Mouse (Mus musculus) forebrain, embryonic 15.5 days (tissue): ENCODE results near the gene Pml. TPM values are rescaled to one million over a fixed set of nuclear protein-coding genes. Genes with fewer than 3 reads are reported as not detected.
A peak's percentile ranks its signal among the peaks of the same experiment; 100 is the strongest.

Experiments used
- ATAC-seq: fragments of 200-750 bp; cut with Nextera tagmentation; replicated peaks from 2 replicates; pipeline ENCODE4 v1.8.0; 2017; ENCODE audit warnings: mild to moderate bottlenecking, moderate TSS enrichment, moderate library complexity
- H3K27ac ChIP-seq: fragments of 300-500 bp; sonication (generic); replicated peaks from 2 replicates; pipeline ENCODE4 v1.5.1; 2015; ENCODE audit warnings: mild to moderate bottlenecking, inconsistent platforms
- H3K27me3 ChIP-seq: fragments of 300-500 bp; sonication (generic); 2 replicates; pipeline ENCODE4 v1.6.1; 2015; ENCODE audit warnings: inconsistent platforms
- H3K36me3 ChIP-seq: fragments of 300-500 bp; sonication (generic); 2 replicates; pipeline ENCODE4 v1.6.1; 2015; ENCODE audit warnings: mild to moderate bottlenecking, inconsistent platforms
- H3K4me1 ChIP-seq: fragments of 300-500 bp; sonication (generic); 2 replicates; pipeline ENCODE4 v1.6.1; 2015; ENCODE audit warnings: inconsistent platforms
- H3K4me2 ChIP-seq: fragments of 300-500 bp; sonication (generic); replicated peaks from 2 replicates; pipeline ENCODE4 v1.6.1; 2015; ENCODE audit warnings: mild to moderate bottlenecking, inconsistent platforms
- H3K4me3 ChIP-seq: fragments of 300-500 bp; sonication (generic); 2 replicates; pipeline ENCODE4 v1.5.1; 2015; ENCODE audit warnings: mild to moderate bottlenecking, inconsistent platforms
- H3K9ac ChIP-seq: fragments of 300-500 bp; sonication (generic); replicated peaks from 2 replicates; pipeline ENCODE4 v1.6.1; 2015; ENCODE audit warnings: mild to moderate bottlenecking, inconsistent platforms
- H3K9me3 ChIP-seq: fragments of 300-500 bp; sonication (generic); 2 replicates; pipeline ENCODE4 v1.6.1; 2016; ENCODE audit warnings: inconsistent platforms
- WGBS: fragments of 180-500 bp; shearing (Covaris S2); methylation state at CpG from one replicate; pipeline ENCODE4 v1.1.7; 2015; ENCODE audit warnings: mixed read lengths; 5-methylcytosine and 5-hydroxymethylcytosine counted together
- polyA plus RNA-seq: library from polyadenylated mRNA; unstranded; fragments of >200 nt; fragmentation: Nextera tagmentation; extraction: Ambion mirVana; gene quantifications from 2 replicates; pipeline ENCODE4 v1.2.1, GENCODE M21; 2015

The Pml gene
- polyA plus RNA-seq, 1 experiment from 2014 or later, result 7.5 TPM

GRCm38 (mm10) chr9:58225915-58226913 lies 23.4 kb downstream of the Pml start:
- no peak overlapping the region for H3K27ac ChIP-seq
- no peak overlapping the region for H3K4me3 ChIP-seq
- peaks cover 15% of the 10 kb centered on the region for H3K36me3 ChIP-seq
- H3K4me1 ChIP-seq, result no peaks in the 10 kb centered on the region
- 70% methylated on average over 9 of the region's 9 CpGs for WGBS
- no peak overlapping the region for H3K4me2 ChIP-seq
- H3K27me3 ChIP-seq, result no peaks in the 10 kb centered on the region
- no peaks in the 10 kb centered on the region for H3K9me3 ChIP-seq
- no peak overlapping the region for H3K9ac ChIP-seq
- ATAC-seq, result no peak

GRCm38 (mm10) chr9:58224356-58224755 lies 25.2 kb downstream of the Pml start:
- Histone ChIP-seq H3K36me3 (peaks cover 9% of the 10 kb centered on the region), H3K9ac (no peak overlapping the region), H3K4me3 (no peak overlapping the region), H3K27me3 (no peaks in the 10 kb centered on the region), H3K9me3 (no peaks in the 10 kb centered on the region), H3K27ac (no peak overlapping the region), H3K4me2 (no peak overlapping the region), H3K4me1 (no peaks in the 10 kb centered on the region)
- ATAC-seq, result no peak
- WGBS, result 92% methylated on average over 2 of the region's 2 CpGs

GRCm38 (mm10) chr9:58220218-58220903 lies 29.2 kb downstream of the Pml start:
- no peak for ATAC-seq
- Histone ChIP-seq H3K4me2 (no peak overlapping the region), H3K27me3 (no peaks in the 10 kb centered on the region), H3K4me3 (no peak overlapping the region), H3K9me3 (no peaks in the 10 kb centered on the region), H3K4me1 (0 out of 2 replicates have a peak, but pooled peaks cover 11% of the 10 kb centered on the region), H3K36me3 (no peaks in the 10 kb centered on the region), H3K9ac (no peak overlapping the region), H3K27ac (no peak overlapping the region)
- 70% methylated on average over 24 of the region's 24 CpGs for WGBS

- H3K4me2 ChIP-seq, result no peak overlapping the region
- no peak for ATAC-seq
- H3K9me3 ChIP-seq, result no peaks in the 10 kb centered on the region
- H3K9ac ChIP-seq, result no peak overlapping the region
- H3K36me3 ChIP-seq, result no peaks in the 10 kb centered on the region
- H3K4me3 ChIP-seq, result no peak overlapping the region
- 0 out of 2 replicates have a peak, but pooled peaks cover 11% of the 10 kb centered on the region for H3K4me1 ChIP-seq
- 82% methylated on average over 3 of the region's 3 CpGs for whole genome bisulfite sequencing
- no peak overlapping the region for H3K27ac ChIP-seq
- H3K27me3 ChIP-seq, result no peaks in the 10 kb centered on the region
Measured at GRCm38 (mm10) chr9:58218539-58218938, 31.0 kb downstream of the Pml start.

- no peak overlapping the region for H3K9ac ChIP-seq
- no peaks in the 10 kb centered on the region for H3K9me3 ChIP-seq
- H3K4me1 ChIP-seq, result 0 out of 2 replicates have a peak, but pooled peaks cover 11% of the 10 kb centered on the region
- H3K27me3 ChIP-seq, result no peaks in the 10 kb centered on the region
- ATAC-seq, result peak; percentile 68; the same call in 1 of the 2 replicates
- no peaks in the 10 kb centered on the region for H3K36me3 ChIP-seq
- no peak overlapping the region for H3K4me3 ChIP-seq
- WGBS, result 24% methylated on average over 6 of the region's 6 CpGs
- H3K4me2 ChIP-seq, result no peak overlapping the region
- H3K27ac ChIP-seq, result no peak overlapping the region
Measured at GRCm38 (mm10) chr9:58216402-58216801, 33.2 kb downstream of the Pml start.

GRCm38 (mm10) chr9:58214519-58215180 lies 34.9 kb downstream of the Pml start:
- Histone ChIP-seq H3K4me1 (peaks cover 11% of the 10 kb centered on the region; the same call in 1 of the 2 replicates), H3K36me3 (no peaks in the 10 kb centered on the region), H3K4me3 (no peak overlapping the region), H3K9me3 (no peaks in the 10 kb centered on the region), H3K4me2 (no peak overlapping the region), H3K27me3 (no peaks in the 10 kb centered on the region), H3K27ac (no peak overlapping the region), H3K9ac (no peak overlapping the region)
- ATAC-seq, result no peak
- 59% methylated on average over 8 of the region's 8 CpGs for WGBS

- no peak overlapping the region for H3K4me3 ChIP-seq
- no peaks in the 10 kb centered on the region for H3K36me3 ChIP-seq
- ATAC-seq, result no peak
- no peak overlapping the region for H3K9ac ChIP-seq
- no peaks in the 10 kb centered on the region for H3K9me3 ChIP-seq
- no peak overlapping the region for H3K27ac ChIP-seq
- H3K4me1 ChIP-seq, result peaks cover 15% of the 10 kb centered on the region; the same call in 1 of the 2 replicates
- H3K4me2 ChIP-seq, result no peak overlapping the region
- 43% methylated on average over 5 of the region's 5 CpGs for WGBS
- H3K27me3 ChIP-seq, result no peaks in the 10 kb centered on the region
Measured at GRCm38 (mm10) chr9:58213865-58214264, 35.7 kb downstream of the Pml start.

- H3K9me3 ChIP-seq, result no peaks in the 10 kb centered on the region
- no peak overlapping the region for H3K27ac ChIP-seq
- WGBS, result 86% methylated on average over 5 of the region's 5 CpGs
- H3K9ac ChIP-seq, result no peak overlapping the region
- no peaks in the 10 kb centered on the region for H3K36me3 ChIP-seq
- no peak overlapping the region for H3K4me2 ChIP-seq
- ATAC-seq, result no peak
- no peaks in the 10 kb centered on the region for H3K27me3 ChIP-seq
- H3K4me3 ChIP-seq, result no peak overlapping the region
- peaks cover 15% of the 10 kb centered on the region; the same call in 1 of the 2 replicates for H3K4me1 ChIP-seq
Measured at GRCm38 (mm10) chr9:58213377-58213776, 36.2 kb downstream of the Pml start.

GRCm38 (mm10) chr9:58210304-58210627 lies 39.3 kb downstream of the Pml start:
- 88% methylated on average over 2 of the region's 2 CpGs for WGBS

GRCm38 (mm10) chr9:58209462-58210303 lies 39.9 kb downstream of the Pml start:
- no peak for ATAC-seq
- Histone ChIP-seq H3K4me1 (peaks cover 32% of the 10 kb centered on the region), H3K36me3 (no peaks in the 10 kb centered on the region), H3K27me3 (no peaks in the 10 kb centered on the region), H3K4me2 (no peak overlapping the region), H3K4me3 (no peak overlapping the region), H3K27ac (no peak overlapping the region), H3K9me3 (no peaks in the 10 kb centered on the region), H3K9ac (no peak overlapping the region)
- 75% methylated on average over 8 of the region's 8 CpGs for WGBS

More at GRCm38 (mm10) chr9:58210304-58210627, 39.3 kb downstream of the Pml start:
- no peak overlapping the region for H3K4me2 ChIP-seq
- H3K9me3 ChIP-seq, result no peaks in the 10 kb centered on the region
- no peak overlapping the region for H3K9ac ChIP-seq
- no peaks in the 10 kb centered on the region for H3K36me3 ChIP-seq
- no peak for ATAC-seq
- H3K27me3 ChIP-seq, result no peaks in the 10 kb centered on the region
- peaks cover 26% of the 10 kb centered on the region for H3K4me1 ChIP-seq
- H3K27ac ChIP-seq, result no peak overlapping the region
- no peak overlapping the region for H3K4me3 ChIP-seq

- Histone ChIP-seq H3K4me3 (peak overlapping the region; percentile 22), H3K4me2 (peak overlapping the region; percentile 77), H3K9me3 (no peaks in the 10 kb centered on the region), H3K36me3 (no peaks in the 10 kb centered on the region), H3K27ac (peak overlapping the region; percentile 97), H3K9ac (0 out of 2 replicates have a peak overlapping the region, but pooled peaks have one; percentile 30), H3K4me1 (peaks cover 61% of the 10 kb centered on the region), H3K27me3 (peaks cover 5% of the 10 kb centered on the region; the same call in 1 of the 2 replicates)
- 0 out of 2 replicates have a peak, but pooled peaks have one; percentile 5 for ATAC-seq
- WGBS, result 44% methylated on average over 7 of the region's 7 CpGs
Measured at GRCm38 (mm10) chr9:58206013-58206412, 43.6 kb downstream of the Pml start.
